In genomic region chr10:60289216-60289615, GRCm38 (mm10) we compare ENCODE assay signal across 11 mouse cellular contexts. TPM values are rescaled to one million over a fixed set of nuclear protein-coding genes. Genes with fewer than 3 reads are reported as not detected.
DNase-seq lines count a peak whose midpoint lies in the region; ATAC-seq and TF ChIP-seq lines count a peak whose summit lies in the region.
"Had no signal": no experiment of that assay in that cellular context is flagged by ENCODE, and none has a peak within 500 bp of the region (broad histone marks: within the 10 kb centered on the region; RNA-seq: fewer than 3 reads in every experiment).

No protein-coding gene starts in this region.

- H3K9ac ChIP-seq in lung, embryonic 14.5 days = no peak overlapping the region
- no peak overlapping the region for H3K9ac ChIP-seq in lung, postnatal 0 days (replicated peaks; ENCODE audit: low read depth)
- H3K9ac ChIP-seq in midbrain, embryonic 13.5 days (replicated peaks) = no peak overlapping the region
- no peak overlapping the region for H3K9ac ChIP-seq in hindbrain, embryonic 13.5 days
- H3K9ac ChIP-seq: embryonic facial prominence, embryonic 15.5 days; neural tube, embryonic 13.5 days had no signal

- H3K27ac ChIP-seq in lung, embryonic 14.5 days (ENCODE audit: low read depth) = no peak overlapping the region
- 0 out of 2 replicates have a peak overlapping the region, but pooled peaks have one; percentile 16 for H3K27ac ChIP-seq in brown adipose tissue, adult 24 weeks (replicated peaks; ENCODE audit: low read depth, low read length)
- H3K27ac ChIP-seq in lung, postnatal 0 days (ENCODE audit: low read length) = no peak overlapping the region
- H3K27ac ChIP-seq in midbrain, embryonic 13.5 days = no peak overlapping the region
- no peak overlapping the region for H3K27ac ChIP-seq in hindbrain, embryonic 13.5 days
- H3K27ac ChIP-seq: embryonic facial prominence, embryonic 15.5 days; neural tube, embryonic 13.5 days had no signal

- H3K9me3 ChIP-seq in lung, embryonic 14.5 days (ENCODE audit: low read depth, low read length) = no peaks in the 10 kb centered on the region
- H3K9me3 ChIP-seq in lung, postnatal 0 days (ENCODE audit: low read length) = no peaks in the 10 kb centered on the region
- H3K9me3 ChIP-seq in midbrain, embryonic 13.5 days = no peaks in the 10 kb centered on the region
- H3K9me3 ChIP-seq in hindbrain, embryonic 13.5 days = no peaks in the 10 kb centered on the region
- H3K9me3 ChIP-seq: embryonic facial prominence, embryonic 15.5 days; neural tube, embryonic 13.5 days had no signal

- no peaks in the 10 kb centered on the region for H3K27me3 ChIP-seq in lung, embryonic 14.5 days (ENCODE audit: insufficient read depth, low read length)
- H3K27me3 ChIP-seq in lung, postnatal 0 days (replicated peaks; ENCODE audit: insufficient read depth, low read length) = no peaks in the 10 kb centered on the region
- no peaks in the 10 kb centered on the region for H3K27me3 ChIP-seq in midbrain, embryonic 13.5 days
- H3K27me3 ChIP-seq in hindbrain, embryonic 13.5 days = no peaks in the 10 kb centered on the region
- H3K27me3 ChIP-seq: embryonic facial prominence, embryonic 15.5 days; neural tube, embryonic 13.5 days had no signal

- peaks cover 28% of the 10 kb centered on the region for H3K4me1 ChIP-seq in lung, embryonic 14.5 days (ENCODE audit: insufficient read depth)
- H3K4me1 ChIP-seq in brown adipose tissue, adult 24 weeks (ENCODE audit: control insufficient read depth, insufficient read depth, insufficient read length, low read length) = peaks cover 56% of the 10 kb centered on the region
- H3K4me1 ChIP-seq in lung, postnatal 0 days (ENCODE audit: insufficient read depth, low read depth, low read length) = peaks cover 12% of the 10 kb centered on the region; the same call in 1 of the 2 replicates
- H3K4me1 ChIP-seq in midbrain, embryonic 13.5 days (replicated peaks) = peaks cover 54% of the 10 kb centered on the region
- H3K4me1 ChIP-seq in hindbrain, embryonic 13.5 days (replicated peaks) = peaks cover 70% of the 10 kb centered on the region

- H3K36me3 ChIP-seq in lung, embryonic 14.5 days (ENCODE audit: insufficient read depth) = peaks cover 19% of the 10 kb centered on the region
- peaks cover 10% of the 10 kb centered on the region for H3K36me3 ChIP-seq in lung, postnatal 0 days (ENCODE audit: insufficient read depth, low read length)
- H3K36me3 ChIP-seq in midbrain, embryonic 13.5 days = peaks cover 27% of the 10 kb centered on the region
- H3K36me3 ChIP-seq in hindbrain, embryonic 13.5 days = peaks cover 27% of the 10 kb centered on the region

- ATAC-seq in lung, embryonic 14.5 days (ENCODE audit: insufficient read depth) = no peak
- peak; percentile 81 for ATAC-seq in lung, postnatal 0 days
- ATAC-seq in midbrain, embryonic 13.5 days = no peak
- no peak for ATAC-seq in hindbrain, embryonic 13.5 days (ENCODE audit: low FRiP score)

- peak; percentile 58 for DNase-seq in lung, embryonic 14.5 days
- no peak for DNase-seq in lung, postnatal 25 days (ENCODE audit: low spot score)
- DNase-seq in lung, postnatal 0 days (ENCODE audit: low spot score) = peak; percentile 85
- peak; percentile 57 for DNase-seq in thymus, postnatal 0 days (ENCODE audit: low spot score)
- DNase-seq in right cerebral cortex, postnatal 4 days = no peak
- DNase-seq: kidney, adult 2 months had no signal

- H3K4me2 ChIP-seq in lung, embryonic 14.5 days = no peak overlapping the region
- no peak overlapping the region for H3K4me2 ChIP-seq in lung, postnatal 0 days (replicated peaks; ENCODE audit: low read depth, low read length)
- H3K4me2 ChIP-seq in midbrain, embryonic 13.5 days (replicated peaks) = no peak overlapping the region
- H3K4me2 ChIP-seq in hindbrain, embryonic 13.5 days = no peak overlapping the region
- H3K4me2 ChIP-seq: embryonic facial prominence, embryonic 15.5 days; neural tube, embryonic 13.5 days had no signal

- no peak for TF ChIP-seq EP300 in lung, postnatal 0 days (IDR thresholded peaks at IDR 0.05)

- TF ChIP-seq CTCF in lung, embryonic 14.5 days (IDR thresholded peaks at IDR 0.05; ENCODE audit: low read depth) = no peak
- no peak for TF ChIP-seq CTCF in lung, postnatal 0 days (IDR thresholded peaks at IDR 0.05)

- no peak overlapping the region for H3K4me3 ChIP-seq in lung, embryonic 14.5 days (ENCODE audit: low read depth, low read length)
- H3K4me3 ChIP-seq in brown adipose tissue, adult 24 weeks (ENCODE audit: insufficient read depth, low read depth, low read length) = no peak overlapping the region
- no peak overlapping the region for H3K4me3 ChIP-seq in lung, postnatal 0 days (ENCODE audit: low read depth, low read length)
- no peak overlapping the region for H3K4me3 ChIP-seq in midbrain, embryonic 13.5 days (replicated peaks)
- no peak overlapping the region for H3K4me3 ChIP-seq in hindbrain, embryonic 13.5 days
- H3K4me3 ChIP-seq: embryonic facial prominence, embryonic 15.5 days; neural tube, embryonic 13.5 days had no signal

- 62% methylated on average over 8 of the region's 8 CpGs for WGBS in lung, embryonic 14.5 days
- 44% methylated on average over 8 of the region's 8 CpGs for WGBS in lung, postnatal 0 days
- WGBS in midbrain, embryonic 13.5 days = 91% methylated on average over 8 of the region's 8 CpGs
- 89% methylated on average over 8 of the region's 8 CpGs for WGBS in hindbrain, embryonic 13.5 days

RNA-seq across cellular contexts. Expression of gene Psap, which starts 11.8 kb away (rescaled TPM):
- polyA plus RNA-seq in lung, embryonic 14.5 days (2014; fragmentation: Nextera tagmentation; extraction: Ambion mirVana) = 73.5 and 74.0 TPM in 2 replicates
- 774 and 844 TPM in 2 replicates for polyA plus RNA-seq in brown adipose tissue, adult 24 weeks (2012; ENCODE audit: insufficient read depth, insufficient read length, missing spikeins)
- 120 and 128 TPM in 2 replicates for polyA plus RNA-seq in lung, postnatal 0 days (2015; fragmentation: Nextera tagmentation; extraction: Ambion mirVana)
- 203 and 207 TPM in 2 replicates for polyA plus RNA-seq in thymus, postnatal 0 days (2015; fragmentation: Nextera tagmentation; extraction: Ambion mirVana)
- 126 and 154 TPM in 2 replicates for polyA plus RNA-seq in midbrain, embryonic 13.5 days (2015; fragmentation: Nextera tagmentation; extraction: Ambion mirVana)
- 152 and 153 TPM in 2 replicates for polyA plus RNA-seq in hindbrain, embryonic 13.5 days (2015; fragmentation: Nextera tagmentation; extraction: Ambion mirVana)

RNA-seq across cellular contexts. Expression of gene Vsir, which starts 57.4 kb away (rescaled TPM):
- polyA plus RNA-seq in lung, embryonic 14.5 days (2014; fragmentation: Nextera tagmentation; extraction: Ambion mirVana) = 4.3 and 6.7 TPM in 2 replicates
- polyA plus RNA-seq in brown adipose tissue, adult 24 weeks (2012; ENCODE audit: insufficient read depth, insufficient read length, missing spikeins) = 14.7 and 16.0 TPM in 2 replicates
- polyA plus RNA-seq in lung, postnatal 0 days (2015; fragmentation: Nextera tagmentation; extraction: Ambion mirVana) = 13.7 and 19.7 TPM in 2 replicates
- polyA plus RNA-seq in thymus, postnatal 0 days (2015; fragmentation: Nextera tagmentation; extraction: Ambion mirVana) = 14.0 and 15.2 TPM in 2 replicates
- 1.6 and 1.7 TPM in 2 replicates for polyA plus RNA-seq in midbrain, embryonic 13.5 days (2015; fragmentation: Nextera tagmentation; extraction: Ambion mirVana)
- polyA plus RNA-seq in hindbrain, embryonic 13.5 days (2015; fragmentation: Nextera tagmentation; extraction: Ambion mirVana) = 2.2 and 2.3 TPM in 2 replicates

Comparison
In these comparisons a context has a peak if more than half of its experiments do, and no peak if none do; other contexts are left out.
1. DNase-seq: peak in lung, embryonic 14.5 days (single experiment), lung, postnatal 0 days (single experiment) and thymus, postnatal 0 days (single experiment); none in lung, postnatal 25 days (single experiment) and right cerebral cortex, postnatal 4 days (single experiment).